Mouse (Mus musculus) testis, adult 2 months (tissue): ENCODE results near the gene Eif2b3. TPM values are rescaled to one million over a fixed set of nuclear protein-coding genes. Genes with fewer than 3 reads are reported as not detected.
A peak's percentile ranks its signal among the peaks of the same experiment; 100 is the strongest.

Source experiments
- H3K27ac ChIP-seq: fragments of 200-500 bp; 2 replicates; pipeline ENCODE4 v1.5.1; 2012; ENCODE audit warnings: low read depth, low read length; ENCODE audit not compliant: control insufficient read depth, insufficient read depth
- H3K27me3 ChIP-seq: fragments of 200-500 bp; 2 replicates; pipeline ENCODE4 v1.6.1; 2012; ENCODE audit warnings: mild to moderate bottlenecking, low read length, moderate library complexity; ENCODE audit not compliant: control insufficient read depth, insufficient read depth
- H3K36me3 ChIP-seq: fragments of 200-500 bp; 2 replicates; pipeline ENCODE4 v1.6.1; 2012; ENCODE audit warnings: mild to moderate bottlenecking, low read length; ENCODE audit not compliant: control insufficient read depth, insufficient read depth
- H3K4me1 ChIP-seq: fragments of 200-500 bp; 2 replicates; pipeline ENCODE4 v1.6.1; 2012; ENCODE audit warnings: low read length; ENCODE audit not compliant: control insufficient read depth, insufficient read depth
- H3K4me3 ChIP-seq: fragments of 200-500 bp; 2 replicates; pipeline ENCODE4 v1.5.1; 2012; ENCODE audit warnings: low read depth, mild to moderate bottlenecking, low read length, moderate library complexity, mixed read lengths; ENCODE audit not compliant: control insufficient read depth
- CTCF ChIP-seq: fragments of 200-500 bp; IDR thresholded peaks from 2 replicates; pipeline ENCODE4 v1.5.1; 2012; ENCODE audit warnings: low read depth, mild to moderate bottlenecking, inconsistent platforms, low read length, moderate library complexity; ENCODE audit not compliant: control insufficient read depth, insufficient read depth, insufficient replicate concordance
- POLR2A ChIP-seq: fragments of 200-500 bp; IDR thresholded peaks from 2 replicates; pipeline ENCODE4 v1.6.1; 2012; ENCODE audit warnings: low read depth, mild to moderate bottlenecking, inconsistent platforms, low read length, moderate library complexity; ENCODE audit not compliant: control insufficient read depth
- polyA plus RNA-seq: library from polyadenylated mRNA; depleted of rRNA; stranded (reverse); fragments of >200 nt; gene quantifications from 2 replicates; pipeline ENCODE4 v1.2.3, GENCODE M21; 2012

Eif2b3 gene
- polyA plus RNA-seq, 1 experiment = 6.3 TPM

DNA sequence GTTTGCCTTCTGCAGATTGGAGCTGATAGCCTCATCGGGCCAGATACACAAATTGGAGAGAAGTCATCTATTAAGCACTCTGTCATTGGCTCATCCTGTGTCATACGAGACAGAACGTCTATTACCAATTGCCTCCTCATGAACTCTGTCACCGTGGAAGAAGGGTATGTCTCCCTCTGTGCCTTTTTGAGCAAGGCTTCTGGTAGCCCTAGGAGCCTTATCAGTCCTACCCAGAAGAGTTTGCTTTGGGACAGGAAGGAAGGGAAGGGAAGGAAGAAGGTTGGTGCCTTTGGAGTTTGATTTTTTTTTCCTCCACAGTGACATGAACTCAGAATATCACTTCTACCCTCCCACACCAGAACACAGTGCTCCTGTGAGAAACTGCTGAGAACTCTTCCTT lies 51.4 kb downstream of the Eif2b3 start:
- H3K27me3 ChIP-seq = no peaks in the 10 kb centered on the region
- TF ChIP-seq POLR2A (no peak), CTCF (no peak)
- H3K27ac ChIP-seq = no peak overlapping the region
- no peaks in the 10 kb centered on the region for H3K4me1 ChIP-seq
- H3K4me3 ChIP-seq = no peak overlapping the region
- no peaks in the 10 kb centered on the region; the same call in none of the 2 replicates for H3K36me3 ChIP-seq

DNA sequence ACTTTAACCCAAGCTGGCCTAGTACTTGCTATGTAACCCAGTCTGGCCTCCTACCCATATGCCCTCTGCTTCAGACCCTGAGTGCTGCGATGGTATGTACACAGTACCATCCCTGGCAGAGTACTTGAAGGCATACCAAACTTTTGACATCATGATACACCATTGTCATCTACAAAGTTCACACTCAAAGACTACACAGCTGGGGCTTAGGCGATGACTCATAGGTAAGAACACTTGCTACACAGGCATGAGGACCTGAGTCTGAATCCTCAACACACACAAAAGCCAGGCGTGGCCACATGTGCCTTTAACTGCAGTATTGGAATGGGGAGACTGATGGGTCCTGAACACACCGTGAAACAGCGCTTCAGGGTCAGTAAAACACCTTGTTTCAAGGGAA lies 52.0 kb downstream of the Eif2b3 start:
- no peak overlapping the region for H3K27ac ChIP-seq
- H3K36me3 ChIP-seq = no peaks in the 10 kb centered on the region; the same call in none of the 2 replicates
- H3K4me3 ChIP-seq = no peak overlapping the region
- TF ChIP-seq POLR2A (no peak), CTCF (no peak)
- no peaks in the 10 kb centered on the region for H3K4me1 ChIP-seq
- H3K27me3 ChIP-seq = no peaks in the 10 kb centered on the region

DNA sequence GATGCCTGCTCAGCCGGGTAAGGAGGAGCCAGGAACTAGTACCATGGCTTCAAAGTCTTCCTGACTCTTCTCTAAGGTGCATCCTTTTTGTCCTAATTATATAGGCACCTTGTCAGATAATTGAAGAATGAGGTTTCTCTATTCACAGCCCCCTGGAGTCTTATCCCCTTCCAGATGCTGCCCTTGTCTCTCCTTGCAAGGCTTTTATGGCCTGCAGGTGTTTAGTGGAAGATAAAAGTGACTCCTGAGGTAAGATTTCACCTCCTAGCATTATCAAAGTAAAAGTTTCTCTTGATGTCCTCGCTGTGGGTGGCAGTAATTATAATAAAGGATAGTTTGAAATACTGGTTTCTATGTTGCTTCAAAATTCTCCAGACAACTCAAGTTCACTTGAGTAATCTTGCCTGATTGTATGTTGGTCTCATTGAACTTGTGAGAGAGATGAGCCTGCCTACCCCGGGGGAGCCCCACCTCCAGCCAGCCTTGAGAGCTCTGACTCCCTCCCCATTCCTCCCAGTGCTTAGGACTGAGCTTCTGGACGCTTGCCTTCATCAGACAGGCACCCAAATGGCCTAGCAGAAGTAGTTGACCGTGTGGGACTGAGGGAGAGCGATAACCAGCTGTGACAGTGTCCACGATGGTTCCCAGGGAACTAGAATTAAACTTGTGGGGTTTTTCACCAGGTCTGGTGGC lies 68.9 kb downstream of the Eif2b3 start:
- H3K36me3 ChIP-seq = no peaks in the 10 kb centered on the region
- no peak overlapping the region for H3K27ac ChIP-seq
- H3K27me3 ChIP-seq = no peaks in the 10 kb centered on the region
- TF ChIP-seq CTCF (no peak), POLR2A (no peak)
- H3K4me1 ChIP-seq = no peaks in the 10 kb centered on the region
- H3K4me3 ChIP-seq = no peak overlapping the region

DNA sequence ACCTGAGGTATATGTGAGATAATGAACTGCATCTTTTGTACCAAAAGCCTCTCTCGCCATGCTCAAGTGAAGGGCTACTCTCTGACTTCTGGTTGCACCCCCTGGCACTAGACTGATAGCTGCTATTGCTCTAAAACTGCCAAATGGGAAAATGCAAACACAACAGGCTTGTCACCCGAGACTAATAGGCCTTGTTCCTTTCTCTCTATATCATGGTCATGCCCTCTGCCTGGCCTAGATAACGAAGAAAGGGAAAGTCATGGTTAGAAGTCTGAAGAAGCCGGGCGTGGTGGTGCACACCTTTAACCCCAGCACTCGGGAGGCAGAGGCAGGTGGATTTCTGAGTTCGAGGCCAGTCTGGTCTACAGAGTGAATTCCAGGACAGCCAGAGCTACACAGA lies 71.4 kb downstream of the Eif2b3 start:
- Histone ChIP-seq H3K27ac (no peak overlapping the region), H3K4me1 (peaks cover 2% of the 10 kb centered on the region), H3K36me3 (no peaks in the 10 kb centered on the region), H3K4me3 (no peak overlapping the region), H3K27me3 (no peaks in the 10 kb centered on the region)
- TF ChIP-seq POLR2A (no peak), CTCF (no peak)

DNA sequence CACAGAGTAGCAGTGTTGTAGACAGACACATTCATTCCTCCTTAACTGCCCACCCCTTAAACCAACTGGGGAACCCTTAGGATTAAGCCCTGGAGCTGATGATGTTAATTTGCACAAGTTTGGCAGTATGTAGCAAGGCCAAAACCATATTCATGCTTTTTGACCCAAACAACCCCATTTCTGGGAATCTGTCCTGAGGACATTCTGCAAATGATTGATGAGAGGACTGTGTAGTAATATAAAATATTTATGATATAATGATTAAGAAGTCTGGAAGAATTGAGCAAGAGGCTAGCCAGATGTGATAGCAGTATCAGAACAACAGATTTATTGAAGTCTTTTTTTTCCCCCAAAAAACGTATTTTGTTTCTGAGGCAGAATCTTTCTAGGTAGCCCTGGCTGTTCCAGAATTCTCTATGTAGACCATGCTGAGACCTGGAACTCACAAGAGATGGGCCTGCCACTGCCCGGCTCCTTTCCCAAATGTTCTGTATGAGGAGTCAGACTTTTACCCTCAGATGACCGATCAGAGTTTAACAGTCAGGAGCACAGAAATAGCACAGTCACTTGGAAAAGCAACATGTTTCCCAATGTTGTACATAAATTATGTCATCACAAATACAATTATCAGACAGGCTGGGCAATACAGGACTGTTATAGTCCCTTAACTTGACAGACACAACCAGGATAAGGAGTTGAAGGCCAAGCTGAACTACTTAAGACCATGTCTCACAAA lies 75.6 kb downstream of the Eif2b3 start:
- no peak for TF ChIP-seq POLR2A
- TF ChIP-seq CTCF = no peak
- Histone ChIP-seq H3K4me1 (peaks cover 7% of the 10 kb centered on the region), H3K27ac (no peak overlapping the region), H3K36me3 (no peaks in the 10 kb centered on the region), H3K27me3 (no peaks in the 10 kb centered on the region), H3K4me3 (no peak overlapping the region)

DNA sequence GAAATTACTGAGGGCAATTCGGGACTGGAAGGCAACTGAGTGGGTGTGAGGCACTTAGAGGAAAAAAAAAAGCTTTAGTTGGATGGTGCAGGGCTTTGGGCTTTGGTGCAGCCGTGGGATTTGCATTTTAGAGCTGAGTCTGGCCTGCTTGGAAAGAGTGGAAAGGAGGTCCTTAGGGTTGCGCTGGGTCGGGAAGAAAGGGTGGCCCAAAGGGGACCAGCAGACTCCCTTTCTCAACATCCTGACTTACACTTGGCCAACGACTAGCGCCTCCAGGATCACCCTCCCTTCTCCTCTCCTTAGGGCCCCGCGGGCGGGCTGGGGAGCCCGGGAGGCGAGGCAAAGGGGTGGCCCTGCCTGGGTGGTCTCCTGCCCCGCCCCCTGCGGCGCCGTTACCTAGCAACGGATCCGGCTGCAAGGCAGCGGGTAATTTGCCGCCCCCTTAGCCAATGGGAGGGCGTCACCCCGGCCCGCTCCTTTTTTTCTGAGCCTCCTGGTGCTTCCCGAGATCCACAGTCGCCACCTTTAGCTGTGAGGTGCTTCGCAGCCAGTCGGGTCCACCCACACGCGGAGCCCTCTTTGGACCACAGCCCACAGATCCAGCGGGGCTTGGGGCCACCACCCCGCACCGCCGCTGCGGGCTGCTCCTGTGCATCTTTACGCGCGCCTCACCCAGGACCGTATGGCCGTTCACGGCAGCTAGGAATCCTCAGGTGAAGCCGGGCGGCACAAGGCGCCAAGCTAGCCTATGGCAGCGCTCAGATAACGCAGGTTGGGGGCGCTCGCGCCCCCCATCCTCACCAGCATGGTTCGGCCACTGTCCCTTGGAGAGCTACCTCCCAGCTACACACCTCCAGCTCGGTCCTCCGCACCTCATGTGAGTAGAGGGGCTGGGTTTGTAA lies 76.6 kb downstream of the Eif2b3 start, which contains the start of gene Ptch2:
Ptch2 (plus strand) TSS at position 525 of the 902 bp plus-strand sequence.
- H3K4me1 ChIP-seq = peaks cover 7% of the 10 kb centered on the region
- no peak for TF ChIP-seq POLR2A
- no peaks in the 10 kb centered on the region for H3K27me3 ChIP-seq
- H3K27ac ChIP-seq = peak within 1 kb of the TSS; percentile 69
- H3K4me3 ChIP-seq = peak within 1 kb of the TSS; percentile 96
- no peaks in the 10 kb centered on the region for H3K36me3 ChIP-seq

DNA sequence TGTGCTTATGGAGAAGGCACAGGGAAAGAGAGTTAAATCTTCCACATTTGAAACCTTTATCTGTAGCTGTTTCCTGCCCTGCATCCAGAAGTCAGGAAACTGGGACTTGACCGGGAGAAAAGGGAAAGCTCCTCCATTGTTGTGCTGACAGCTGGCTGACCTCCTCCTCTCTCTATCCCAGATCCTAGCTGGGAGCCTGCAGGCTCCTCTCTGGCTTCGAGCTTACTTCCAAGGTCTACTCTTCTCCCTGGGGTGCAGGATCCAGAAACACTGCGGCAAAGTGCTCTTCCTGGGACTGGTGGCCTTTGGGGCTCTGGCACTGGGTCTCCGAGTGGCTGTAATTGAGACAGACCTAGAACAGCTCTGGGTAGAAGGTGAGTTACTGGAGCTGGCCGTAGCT lies 77.5 kb downstream of the Eif2b3 start:
- TF ChIP-seq CTCF = no peak
- H3K27ac ChIP-seq = peak overlapping the region; percentile 36; the same call in 1 of the 2 replicates
- peak overlapping the region; percentile 96 for H3K4me3 ChIP-seq
- no peaks in the 10 kb centered on the region for H3K36me3 ChIP-seq
- H3K27me3 ChIP-seq = no peaks in the 10 kb centered on the region
- peaks cover 7% of the 10 kb centered on the region for H3K4me1 ChIP-seq
